Mouse (Mus musculus): ENCODE measurements around the gene Zfp652. TPM values are rescaled to one million over a fixed set of nuclear protein-coding genes. Genes with fewer than 3 reads are reported as not detected.
"Not testable (repeated sequence)": the region's sequence is repeated elsewhere in the genome, so short reads cannot be mapped to it uniquely, and the experiment has no call there.

The Zfp652 gene
- polyA plus RNA-seq, 1 experiment from 2014 or later: 11.9 TPM

GRCm38 (mm10) chr11:95875804-95876203 lies 163.3 kb downstream of the Zfp652 start:
- 28% methylated on average over 9 of the region's 9 CpGs for WGBS
- Histone ChIP-seq H3K27me3 (ENCODE audit: control insufficient read depth, insufficient read depth, low read length) (no peaks in the 10 kb centered on the region), H3K36me3 (ENCODE audit: control insufficient read depth, insufficient read depth, low read length) (no peaks in the 10 kb centered on the region), H3K27ac (ENCODE audit: low read depth, low read length) (no peak overlapping the region), H3K4me1 (replicated peaks; ENCODE audit: control insufficient read depth, insufficient read depth, low read length) (no peaks in the 10 kb centered on the region), H3K4me2 (ENCODE audit: low read depth, low read length, severe bottlenecking) (no peak overlapping the region), H3K9me3 (ENCODE audit: control insufficient read depth, low read length) (no peaks in the 10 kb centered on the region), H3K4me3 (ENCODE audit: low read depth, low read length) (no peak overlapping the region), H3K9ac (ENCODE audit: low read length) (no peak overlapping the region)
- no peak for ATAC-seq (replicated peaks; ENCODE audit: low FRiP score)
- DNase-seq (ENCODE audit: low spot score): no peak

- ATAC-seq (replicated peaks; ENCODE audit: low FRiP score): no peak
- no peak overlapping the region for H3K4me3 ChIP-seq (ENCODE audit: low read depth, low read length)
Measured at GRCm38 (mm10) chr11:95876296-95876695, 163.8 kb downstream of the Zfp652 start.

GRCm38 (mm10) chr11:95879861-95880260 lies 167.4 kb downstream of the Zfp652 start:
- not testable (repeated sequence) for DNase-seq (ENCODE audit: low spot score); H3K4me2 ChIP-seq (ENCODE audit: low read depth, low read length, severe bottlenecking); H3K4me1 ChIP-seq (replicated peaks; ENCODE audit: control insufficient read depth, insufficient read depth, low read length); H3K27me3 ChIP-seq (ENCODE audit: control insufficient read depth, insufficient read depth, low read length); H3K36me3 ChIP-seq (ENCODE audit: control insufficient read depth, insufficient read depth, low read length); H3K9ac ChIP-seq (ENCODE audit: low read length); H3K9me3 ChIP-seq (ENCODE audit: control insufficient read depth, low read length); H3K27ac ChIP-seq (ENCODE audit: low read depth, low read length); H3K4me3 ChIP-seq (ENCODE audit: low read depth, low read length); ATAC-seq (replicated peaks; ENCODE audit: low FRiP score)
- WGBS: 85% methylated on average over 2 of the region's 2 CpGs

More at GRCm38 (mm10) chr11:95876296-95876695, 163.8 kb downstream of the Zfp652 start:
- 17% methylated on average over 7 of the region's 7 CpGs for WGBS
- peak; percentile 88 for DNase-seq (ENCODE audit: low spot score)
- Histone ChIP-seq H3K9ac (ENCODE audit: low read length) (no peak overlapping the region), H3K36me3 (ENCODE audit: control insufficient read depth, insufficient read depth, low read length) (no peaks in the 10 kb centered on the region), H3K9me3 (ENCODE audit: control insufficient read depth, low read length) (no peaks in the 10 kb centered on the region), H3K27ac (ENCODE audit: low read depth, low read length) (no peak overlapping the region), H3K4me1 (replicated peaks; ENCODE audit: control insufficient read depth, insufficient read depth, low read length) (no peaks in the 10 kb centered on the region), H3K27me3 (ENCODE audit: control insufficient read depth, insufficient read depth, low read length) (no peaks in the 10 kb centered on the region), H3K4me2 (ENCODE audit: low read depth, low read length, severe bottlenecking) (no peak overlapping the region)

Other genes starting within 250 kb of the Zfp652 start
- gene Nxph3, start 198.1 kb upstream of the Zfp652 start, polyA plus RNA-seq (2014; fragmentation: Nextera tagmentation; extraction: Ambion mirVana): 0.25 and 0.28 TPM in 2 replicates
- 10.5 and 11.5 TPM in 2 replicates for gene Ngfr, start 124.9 kb upstream of the Zfp652 start, polyA plus RNA-seq (2014; fragmentation: Nextera tagmentation; extraction: Ambion mirVana)
- gene Phb, start 45.7 kb upstream of the Zfp652 start, polyA plus RNA-seq (2014; fragmentation: Nextera tagmentation; extraction: Ambion mirVana): 198 and 205 TPM in 2 replicates
- gene B130006D01Rik, start 10.9 kb downstream of the Zfp652 start, polyA plus RNA-seq (2014; fragmentation: Nextera tagmentation; extraction: Ambion mirVana): 1.4 and 2.2 TPM in 2 replicates
- gene Phospho1, start 111.8 kb downstream of the Zfp652 start, polyA plus RNA-seq (2014; fragmentation: Nextera tagmentation; extraction: Ambion mirVana): 0.51 TPM in 1 of 2 replicates, not detected in the other
- 3.5 and 5.1 TPM in 2 replicates for gene Gngt2, start 124.5 kb downstream of the Zfp652 start, polyA plus RNA-seq (2014; fragmentation: Nextera tagmentation; extraction: Ambion mirVana)
- 0.97 and 1.1 TPM in 2 replicates for gene Abi3, start 129.8 kb downstream of the Zfp652 start, polyA plus RNA-seq (2014; fragmentation: Nextera tagmentation; extraction: Ambion mirVana)
- gene B4galnt2, start 202.2 kb downstream of the Zfp652 start, polyA plus RNA-seq (2014; fragmentation: Nextera tagmentation; extraction: Ambion mirVana): 0.25 TPM in 1 of 2 replicates, not detected in the other

Measured in forebrain, embryonic 11.5 days (tissue).